ENCODE assay signal across 25 mouse cellular contexts in the genomic region with DNA sequence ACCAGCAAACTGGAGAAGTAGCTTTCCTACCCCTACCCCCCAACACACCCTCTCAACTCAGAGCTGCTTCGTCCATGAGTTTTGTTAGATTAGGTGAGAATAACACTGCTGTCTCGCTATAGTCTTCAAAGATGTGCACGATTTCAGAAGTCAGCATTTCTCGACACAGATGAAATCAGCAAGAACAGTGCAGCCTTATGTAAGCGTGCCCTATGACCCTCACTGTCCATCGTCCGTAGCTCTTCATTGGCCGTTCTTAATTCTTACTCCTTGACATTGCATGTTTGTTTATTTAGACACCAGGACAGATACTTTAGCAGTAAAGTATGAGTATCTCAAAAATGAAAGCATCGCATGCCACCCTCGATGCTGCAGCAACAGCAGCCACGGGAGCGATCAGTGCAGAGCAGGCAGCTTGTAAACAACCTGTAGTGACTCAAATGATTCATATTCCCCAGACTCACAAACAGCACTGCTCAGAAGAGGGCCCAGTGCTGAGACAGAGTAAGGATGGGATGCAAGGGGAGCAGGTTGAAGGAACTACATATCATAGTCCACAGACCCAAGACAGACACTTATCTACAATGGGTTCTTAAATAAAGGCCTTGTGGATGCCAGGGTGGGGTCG.
A peak's percentile ranks its signal among the peaks of the same experiment; 100 is the strongest.
DNase-seq lines count a peak whose midpoint lies in the region; ATAC-seq and TF ChIP-seq lines count a peak whose summit lies in the region.
"Had no signal": no experiment of that assay in that cellular context is flagged by ENCODE, and none has a peak within 500 bp of the region (broad histone marks: within the 10 kb centered on the region; RNA-seq: fewer than 3 reads in every experiment).

No protein-coding gene starts in this region.

- 76% methylated on average over 13 of the region's 13 CpGs for WGBS in kidney, embryonic 15.5 days
- 71% methylated on average over 13 of the region's 13 CpGs for WGBS in liver, postnatal 0 days (ENCODE audit: insufficient replicate concordance)
- WGBS in liver, embryonic 12.5 days (ENCODE audit: insufficient replicate concordance), result 77% methylated on average over 13 of the region's 13 CpGs

- H3K36me3 ChIP-seq in kidney, embryonic 15.5 days, result no peaks in the 10 kb centered on the region
- no peaks in the 10 kb centered on the region for H3K36me3 ChIP-seq in liver, postnatal 0 days (replicated peaks; ENCODE audit: insufficient read depth, low read length)
- no peaks in the 10 kb centered on the region for H3K36me3 ChIP-seq in liver, embryonic 12.5 days
- H3K36me3 ChIP-seq: embryonic facial prominence, embryonic 10.5 days; embryonic facial prominence, embryonic 13.5 days; forebrain, embryonic 12.5 days; forebrain, embryonic 15.5 days; hindbrain, embryonic 13.5 days had no signal

- no peak for ATAC-seq in kidney, embryonic 15.5 days (replicated peaks; ENCODE audit: low FRiP score)
- ATAC-seq in liver, postnatal 0 days, result no peak
- ATAC-seq in liver, embryonic 12.5 days, result no peak
- ATAC-seq: CD4-positive, CD25-positive, alpha-beta regulatory T cell, adult 4 months; forebrain, embryonic 15.5 days had no signal

- H3K27ac ChIP-seq in kidney, embryonic 15.5 days, result no peak overlapping the region
- H3K27ac ChIP-seq in liver, postnatal 0 days (ENCODE audit: low read depth), result 0 out of 2 replicates have a peak overlapping the region, but pooled peaks have one; percentile 2
- no peak overlapping the region for H3K27ac ChIP-seq in liver, embryonic 12.5 days
- H3K27ac ChIP-seq: embryonic facial prominence, embryonic 10.5 days; embryonic facial prominence, embryonic 13.5 days; forebrain, embryonic 12.5 days; forebrain, embryonic 15.5 days; heart, adult 2 months; hindbrain, embryonic 13.5 days had no signal

- no peak overlapping the region for H3K4me3 ChIP-seq in kidney, embryonic 15.5 days (replicated peaks)
- no peak overlapping the region for H3K4me3 ChIP-seq in liver, postnatal 0 days (ENCODE audit: low read depth, low read length)
- H3K4me3 ChIP-seq in liver, embryonic 12.5 days, result no peak overlapping the region
- H3K4me3 ChIP-seq: embryonic facial prominence, embryonic 10.5 days; embryonic facial prominence, embryonic 13.5 days; erythroblast, embryonic 14.5 days; forebrain, embryonic 12.5 days; forebrain, embryonic 15.5 days; heart, adult 2 months; hindbrain, embryonic 13.5 days had no signal

- peaks cover 14% of the 10 kb centered on the region for H3K4me1 ChIP-seq in kidney, embryonic 15.5 days
- H3K4me1 ChIP-seq in liver, postnatal 0 days (ENCODE audit: insufficient read depth), result peaks cover 19% of the 10 kb centered on the region
- no peaks in the 10 kb centered on the region; the same call in 1 of the 2 replicates for H3K4me1 ChIP-seq in liver, embryonic 12.5 days
- H3K4me1 ChIP-seq: forebrain, embryonic 12.5 days; forebrain, embryonic 15.5 days; hindbrain, embryonic 13.5 days had no signal

- peak; percentile 55 for DNase-seq in kidney, adult 11 months
- no peak for DNase-seq in kidney, postnatal 10 days
- peak; percentile 69 for DNase-seq in kidney, adult 9 months
- DNase-seq in liver, postnatal 0 days, result no peak
- peak; percentile 26 for DNase-seq in yolk sac, embryonic 10.5 days (ENCODE audit: low spot score)
- no peak for DNase-seq in cerebellum, postnatal 25 days
- DNase-seq: adrenal gland, adult 2 months; adrenal gland, postnatal 14 days; cerebellum, adult 11 months; cerebellum, adult 2 months; cerebellum, adult 9-11 months; cerebellum, postnatal 36 days; embryo, embryonic 11 days; gastrocnemius, postnatal 25 days; heart, adult 2 months had no signal

- TF ChIP-seq CTCF in liver, postnatal 0 days (IDR thresholded peaks at IDR 0.05; ENCODE audit: low read depth), result no peak

- H3K27me3 ChIP-seq in kidney, embryonic 15.5 days, result no peaks in the 10 kb centered on the region
- no peaks in the 10 kb centered on the region for H3K27me3 ChIP-seq in liver, postnatal 0 days (ENCODE audit: insufficient read depth, low read length)
- no peaks in the 10 kb centered on the region for H3K27me3 ChIP-seq in liver, embryonic 12.5 days (replicated peaks)
- H3K27me3 ChIP-seq: embryonic facial prominence, embryonic 13.5 days; forebrain, embryonic 12.5 days; forebrain, embryonic 15.5 days; hindbrain, embryonic 13.5 days had no signal

- TF ChIP-seq EP300 in liver, postnatal 0 days (IDR thresholded peaks at IDR 0.05; ENCODE audit: low read depth), result no peak

- no peak overlapping the region for H3K4me2 ChIP-seq in kidney, embryonic 15.5 days
- no peak overlapping the region for H3K4me2 ChIP-seq in liver, postnatal 0 days (ENCODE audit: low read depth, low read length)
- no peak overlapping the region for H3K4me2 ChIP-seq in liver, embryonic 12.5 days
- H3K4me2 ChIP-seq: embryonic facial prominence, embryonic 13.5 days; forebrain, embryonic 12.5 days; forebrain, embryonic 15.5 days; heart, embryonic 11.5 days; hindbrain, embryonic 13.5 days had no signal

- no peak overlapping the region for H3K9ac ChIP-seq in kidney, embryonic 15.5 days
- no peak overlapping the region for H3K9ac ChIP-seq in liver, postnatal 0 days (replicated peaks)
- H3K9ac ChIP-seq in liver, embryonic 12.5 days, result no peak overlapping the region
- H3K9ac ChIP-seq: embryonic facial prominence, embryonic 13.5 days; forebrain, embryonic 12.5 days; forebrain, embryonic 15.5 days; hindbrain, embryonic 13.5 days had no signal

- H3K9me3 ChIP-seq in kidney, embryonic 15.5 days (replicated peaks), result no peaks in the 10 kb centered on the region
- no peaks in the 10 kb centered on the region for H3K9me3 ChIP-seq in liver, postnatal 0 days (ENCODE audit: low read length)
- no peaks in the 10 kb centered on the region for H3K9me3 ChIP-seq in liver, embryonic 12.5 days (replicated peaks)
- H3K9me3 ChIP-seq: embryonic facial prominence, embryonic 10.5 days; embryonic facial prominence, embryonic 13.5 days; forebrain, embryonic 12.5 days; forebrain, embryonic 15.5 days; hindbrain, embryonic 13.5 days had no signal

Comparison
In these comparisons a context has a peak if more than half of its experiments do, and no peak if none do; other contexts are left out.
1. DNase-seq: peak in kidney, adult 11 months (single experiment), kidney, adult 9 months (single experiment) and yolk sac, embryonic 10.5 days (single experiment); none in kidney, postnatal 10 days (single experiment), liver, postnatal 0 days (single experiment) and cerebellum, postnatal 25 days (0 of 2).